Mouse (Mus musculus): Measurements from ENCODE around the gene Chd8.

DNA sequence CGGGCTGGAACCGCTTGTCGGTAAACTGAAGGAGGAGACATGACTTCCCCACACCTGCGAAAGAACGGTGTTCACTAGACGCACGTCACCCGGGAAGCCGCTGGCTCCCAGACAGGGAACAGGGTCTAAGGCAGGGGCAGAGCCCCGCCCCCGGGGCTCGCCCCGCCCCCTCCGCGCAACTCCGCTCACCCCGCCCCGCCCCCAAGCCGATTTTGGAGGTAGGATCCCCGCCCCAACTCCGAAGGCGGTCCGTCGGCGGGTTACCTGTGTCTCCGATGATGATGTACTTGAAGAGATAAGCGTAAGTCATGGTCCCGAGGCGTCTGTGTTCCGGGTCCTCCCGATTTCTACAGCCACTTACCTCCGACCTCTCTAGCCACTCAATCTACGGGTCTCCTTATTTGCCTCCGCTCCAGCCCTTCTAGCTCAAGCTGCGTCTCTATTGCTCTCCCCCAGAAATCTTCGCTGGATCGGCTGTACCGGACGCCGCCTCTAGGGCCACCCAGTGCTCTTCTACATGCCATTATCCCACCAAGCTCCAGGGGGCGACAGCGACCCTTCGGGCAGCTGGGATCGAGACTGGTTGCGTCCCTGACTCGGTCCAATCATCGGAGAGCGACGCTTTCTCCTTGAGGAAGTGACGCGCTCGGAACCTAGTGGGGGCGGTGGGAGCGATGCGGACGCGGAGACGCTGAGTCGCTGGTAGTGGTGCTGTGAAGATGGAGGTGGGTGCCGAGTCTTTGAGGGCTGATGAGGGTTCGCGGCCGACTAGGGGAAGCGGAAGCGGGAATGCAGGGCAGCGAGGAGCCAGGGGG is 21.6 kb upstream of the Chd8 start, which contains the start of the genes Tox4 and Rab2b:
- TF ChIP-seq POLR2A (IDR thresholded peaks at IDR 0.05; ENCODE audit: insufficient read depth, low read depth, low read length) (peak; percentile 82), CTCF (IDR thresholded peaks at IDR 0.05; ENCODE audit: insufficient read depth, low read depth, low read length) (peak; percentile 99)

All from olfactory bulb, adult 2 months (tissue).